Mouse (Mus musculus) E14TG2a.4 (cell line): ENCODE results near the gene Myo1d.

Experiments
- CTCF ChIP-seq: conservative IDR thresholded peaks from 2 replicates; pipeline ENCODE4 v1.5.1; 2014; ENCODE audit warnings: low read length
- POU5F1 ChIP-seq: IDR thresholded peaks from 2 replicates; pipeline ENCODE4 v1.6.1; 2014; ENCODE audit warnings: low read length, borderline replicate concordance

DNA sequence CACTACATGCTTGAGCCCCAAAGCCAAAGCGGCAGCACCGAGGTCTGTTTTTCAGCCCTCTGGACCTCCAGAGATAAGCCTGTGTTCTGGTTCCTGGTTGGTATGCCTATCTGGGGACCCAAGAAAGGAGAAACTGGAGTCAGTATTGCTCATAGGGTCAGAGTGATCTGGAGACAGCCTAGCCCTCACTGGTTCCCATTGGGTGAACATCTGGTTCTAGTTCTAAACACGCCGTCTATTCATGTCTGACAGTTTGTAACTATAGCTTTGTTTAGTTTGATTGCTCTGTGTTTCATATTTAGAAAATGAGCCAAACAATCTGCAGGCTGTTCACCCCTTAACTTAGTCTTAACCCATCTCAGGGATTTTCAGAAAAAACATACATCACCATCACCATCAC is 151.2 kb downstream of the Myo1d start:
- TF ChIP-seq CTCF (no peak), POU5F1 (no peak)
